Mouse (Mus musculus) heart, postnatal 0 days (tissue): ENCODE results near the gene Ptprn2.

Experiments
- CTCF ChIP-seq: IDR thresholded peaks from 2 replicates; pipeline ENCODE4 v1.5.1; 2016; ENCODE audit warnings: antibody characterized with exemption, control low read depth, low read depth
- EP300 ChIP-seq: IDR thresholded peaks from 2 replicates; pipeline ENCODE4 v1.6.1; 2016; ENCODE audit warnings: antibody characterized with exemption, low read depth

DNA sequence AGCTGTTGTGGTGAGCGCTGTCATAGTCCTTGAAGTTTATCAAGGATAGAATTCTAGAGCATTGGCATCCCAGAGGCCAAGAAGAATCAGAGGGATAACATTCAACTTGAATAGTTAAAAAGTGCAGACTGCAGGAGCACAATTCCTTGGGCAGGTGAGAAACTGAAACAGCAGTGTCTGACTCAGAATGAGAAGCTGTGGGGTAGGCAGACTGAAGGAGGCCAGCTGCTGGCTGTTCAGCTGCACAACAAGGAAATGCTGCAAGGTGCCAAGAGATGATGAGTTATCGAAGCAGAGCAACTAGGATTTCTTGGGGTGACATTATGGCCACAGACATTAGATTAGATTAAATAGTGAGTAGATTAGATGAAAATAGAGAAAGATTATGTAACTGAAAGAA is 260.9 kb downstream of the Ptprn2 start:
- TF ChIP-seq EP300 (no peak), CTCF (no peak)
